Mouse (Mus musculus) forebrain, embryonic 14.5 days (tissue): ENCODE data around the gene Zfp213. TPM values are rescaled to one million over a fixed set of nuclear protein-coding genes. Genes with fewer than 3 reads are reported as not detected.

ENCODE experiments used
- ATAC-seq: fragments of 200-750 bp; cut with Nextera tagmentation; 2 replicates; pipeline ENCODE4 v1.8.0; 2017; ENCODE audit warnings: mild to moderate bottlenecking, moderate library complexity
- DNase-seq: peaks from one replicate; pipeline ENCODE4 v3.0.0-alpha.2; 2015; ENCODE audit warnings: low spot score
- H3K27ac ChIP-seq: fragments of 300-500 bp; sonication (generic); 2 replicates; pipeline ENCODE4 v1.5.1; 2014; ENCODE audit warnings: low read depth, mild to moderate bottlenecking, control low read depth, low read length, moderate library complexity
- H3K27me3 ChIP-seq: fragments of 300-500 bp; sonication (generic); replicated peaks from 2 replicates; pipeline ENCODE4 v1.6.1; 2014; ENCODE audit warnings: low read length, control low read depth, mixed read lengths; ENCODE audit not compliant: control insufficient read depth, insufficient read depth
- H3K36me3 ChIP-seq: fragments of 300-500 bp; sonication (generic); 2 replicates; pipeline ENCODE4 v1.6.1; 2014; ENCODE audit warnings: low read length, control low read depth; ENCODE audit not compliant: control insufficient read depth, insufficient read depth
- H3K4me1 ChIP-seq: fragments of 300-500 bp; sonication (generic); 2 replicates; pipeline ENCODE4 v1.6.1; 2014; ENCODE audit warnings: antibody characterized with exemption, low read length, control low read depth; ENCODE audit not compliant: control insufficient read depth, insufficient read depth
- H3K4me2 ChIP-seq: fragments of 300-500 bp; sonication (generic); 2 replicates; pipeline ENCODE4 v1.6.1; 2014; ENCODE audit warnings: mild to moderate bottlenecking, control low read depth, low read length
- H3K4me3 ChIP-seq: fragments of 300-500 bp; sonication (generic); 2 replicates; pipeline ENCODE4 v1.5.1; 2014; ENCODE audit warnings: low read depth, low read length, control low read depth
- H3K9ac ChIP-seq: fragments of 300-500 bp; sonication (generic); 2 replicates; pipeline ENCODE4 v1.6.1; 2014; ENCODE audit warnings: mild to moderate bottlenecking, low read length, control low read depth, moderate library complexity
- H3K9me3 ChIP-seq: fragments of 300-500 bp; sonication (generic); replicated peaks from 2 replicates; pipeline ENCODE4 v1.6.1; 2016; ENCODE audit warnings: low read length, control low read depth, mixed read lengths; ENCODE audit not compliant: control insufficient read depth
- WGBS: fragments of 180-500 bp; shearing (Covaris S2); extraction: QIAGEN DNeasy Blood & Tissue Kit; methylation state at CpG from one replicate; pipeline ENCODE4 v1.1.7; 2014; 5-methylcytosine and 5-hydroxymethylcytosine counted together
- polyA plus RNA-seq: library from polyadenylated mRNA; unstranded; fragments of >200 nt; fragmentation: Nextera tagmentation; extraction: Ambion mirVana; gene quantifications from 2 replicates; pipeline ENCODE4 v1.2.1, GENCODE M21; 2014

The Zfp213 gene
- polyA plus RNA-seq, 1 experiment from 2014 or later: 20.9 TPM

- ATAC-seq: no peak
- 82% methylated on average over 4 of the region's 4 CpGs for WGBS
Observed at GRCm38 (mm10) chr17:23543983-23544382, 20.1 kb downstream of the Zfp213 start.

DNA sequence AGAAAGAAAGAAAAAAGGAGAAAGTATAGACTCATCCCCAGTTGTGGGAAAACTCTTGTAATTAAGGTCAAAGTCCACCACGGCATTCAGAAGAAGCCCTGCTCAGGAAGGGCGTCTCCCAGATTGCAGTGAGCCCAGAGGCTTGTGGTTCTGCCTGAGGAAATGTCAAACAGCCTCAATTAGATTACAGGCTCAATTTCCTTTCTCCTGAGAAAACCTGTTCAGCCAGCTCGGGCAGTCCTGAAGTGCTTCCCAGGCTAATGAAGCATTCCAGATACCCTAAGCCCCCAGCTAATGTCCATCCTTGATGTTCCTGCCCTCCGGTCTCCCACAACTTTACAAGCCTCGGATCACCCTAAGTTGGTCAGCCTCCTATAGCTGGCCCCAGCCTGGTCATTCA, 20.7 kb downstream of the Zfp213 start:
- Histone ChIP-seq H3K36me3 (no peaks in the 10 kb centered on the region), H3K4me2 (no peak overlapping the region), H3K4me3 (no peak overlapping the region), H3K27ac (no peak overlapping the region), H3K9ac (no peak overlapping the region), H3K4me1 (no peaks in the 10 kb centered on the region), H3K27me3 (peaks cover 13% of the 10 kb centered on the region), H3K9me3 (no peaks in the 10 kb centered on the region)
- no peak for DNase-seq
- WGBS: 53% methylated on average over 5 of the region's 5 CpGs
- ATAC-seq: no peak

More at GRCm38 (mm10) chr17:23543983-23544382, 20.1 kb downstream of the Zfp213 start:
- H3K4me2 ChIP-seq: no peak overlapping the region
- H3K9me3 ChIP-seq: no peaks in the 10 kb centered on the region
- H3K27me3 ChIP-seq: peaks cover 7% of the 10 kb centered on the region; the same call in 1 of the 2 replicates
- DNase-seq: no peak
- H3K9ac ChIP-seq: no peak overlapping the region
- H3K4me3 ChIP-seq: no peak overlapping the region
- no peaks in the 10 kb centered on the region for H3K4me1 ChIP-seq
- no peak overlapping the region for H3K27ac ChIP-seq
- no peaks in the 10 kb centered on the region for H3K36me3 ChIP-seq

DNA sequence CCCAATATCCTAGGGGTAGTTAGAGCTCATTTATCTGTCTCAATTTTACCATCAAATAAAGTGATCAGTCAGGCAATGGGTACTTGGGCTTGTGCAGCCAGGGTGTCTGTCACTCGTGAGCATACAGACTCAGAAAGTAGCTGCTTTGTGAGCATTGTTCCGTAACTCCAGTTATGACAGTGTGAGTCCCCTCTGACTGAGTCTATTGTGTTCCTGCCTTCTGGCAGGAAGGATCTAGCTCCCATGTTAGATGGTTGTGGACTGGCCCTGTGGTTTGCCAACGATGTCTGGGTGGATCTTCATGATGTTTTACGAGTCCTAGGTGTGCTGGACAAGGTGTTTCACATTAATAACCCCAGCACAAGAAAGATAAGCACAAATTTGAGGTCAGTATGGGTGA, 21.2 kb downstream of the Zfp213 start:
- no peaks in the 10 kb centered on the region for H3K9me3 ChIP-seq
- H3K36me3 ChIP-seq: no peaks in the 10 kb centered on the region
- H3K4me2 ChIP-seq: no peak overlapping the region; the same call in 1 of the 2 replicates
- H3K4me1 ChIP-seq: no peaks in the 10 kb centered on the region; the same call in 1 of the 2 replicates
- H3K27ac ChIP-seq: no peak overlapping the region
- H3K9ac ChIP-seq: no peak overlapping the region
- DNase-seq (no peak), ATAC-seq (no peak)
- WGBS: 46% methylated on average over 4 of the region's 4 CpGs
- H3K4me3 ChIP-seq: no peak overlapping the region
- peaks cover 18% of the 10 kb centered on the region for H3K27me3 ChIP-seq

DNA sequence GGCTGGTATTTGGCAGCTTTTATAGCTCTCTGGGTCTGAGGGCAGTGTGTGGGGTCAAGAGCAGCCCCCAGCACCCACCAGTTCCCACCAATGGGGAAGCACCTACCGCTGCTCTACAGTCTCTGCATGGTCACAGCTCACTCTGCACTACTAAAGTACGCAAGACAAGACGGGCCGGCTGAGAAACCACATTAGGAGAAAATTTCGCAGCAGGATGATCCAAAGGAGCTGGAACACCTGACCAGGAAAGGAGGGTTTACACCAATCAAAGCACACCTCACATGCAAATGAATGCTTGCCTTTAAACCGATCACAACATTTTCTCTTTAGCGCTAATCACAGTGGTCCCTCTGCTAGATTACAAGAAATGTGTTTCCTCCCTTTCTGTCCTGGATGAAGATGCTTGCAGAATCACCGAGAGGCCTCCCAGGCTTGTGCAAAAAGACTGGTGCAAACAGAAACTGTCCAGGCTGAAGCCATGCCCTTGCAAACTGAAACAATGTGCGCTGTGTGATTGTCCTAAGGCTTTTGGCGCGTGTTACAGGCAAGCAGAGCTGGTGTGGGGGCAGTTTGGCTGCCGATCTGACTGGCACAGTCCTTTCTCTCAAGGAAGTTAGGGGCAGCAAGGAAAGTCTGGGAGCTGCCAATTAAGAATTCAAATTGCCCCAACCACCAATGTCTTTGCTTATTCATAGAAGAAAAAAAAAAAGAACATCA, 21.9 kb downstream of the Zfp213 start:
- DNase-seq (no peak), ATAC-seq (no peak)
- Histone ChIP-seq H3K27me3 (peaks cover 24% of the 10 kb centered on the region), H3K36me3 (no peaks in the 10 kb centered on the region), H3K4me3 (peak overlapping the region; percentile 13; the same call in 1 of the 2 replicates), H3K27ac (no peak overlapping the region), H3K4me2 (peak overlapping the region; percentile 38), H3K9ac (peak overlapping the region; percentile 21; the same call in 1 of the 2 replicates), H3K4me1 (no peaks in the 10 kb centered on the region; the same call in 1 of the 2 replicates), H3K9me3 (no peaks in the 10 kb centered on the region)
- 14% methylated on average over 12 of the region's 12 CpGs for WGBS

DNA sequence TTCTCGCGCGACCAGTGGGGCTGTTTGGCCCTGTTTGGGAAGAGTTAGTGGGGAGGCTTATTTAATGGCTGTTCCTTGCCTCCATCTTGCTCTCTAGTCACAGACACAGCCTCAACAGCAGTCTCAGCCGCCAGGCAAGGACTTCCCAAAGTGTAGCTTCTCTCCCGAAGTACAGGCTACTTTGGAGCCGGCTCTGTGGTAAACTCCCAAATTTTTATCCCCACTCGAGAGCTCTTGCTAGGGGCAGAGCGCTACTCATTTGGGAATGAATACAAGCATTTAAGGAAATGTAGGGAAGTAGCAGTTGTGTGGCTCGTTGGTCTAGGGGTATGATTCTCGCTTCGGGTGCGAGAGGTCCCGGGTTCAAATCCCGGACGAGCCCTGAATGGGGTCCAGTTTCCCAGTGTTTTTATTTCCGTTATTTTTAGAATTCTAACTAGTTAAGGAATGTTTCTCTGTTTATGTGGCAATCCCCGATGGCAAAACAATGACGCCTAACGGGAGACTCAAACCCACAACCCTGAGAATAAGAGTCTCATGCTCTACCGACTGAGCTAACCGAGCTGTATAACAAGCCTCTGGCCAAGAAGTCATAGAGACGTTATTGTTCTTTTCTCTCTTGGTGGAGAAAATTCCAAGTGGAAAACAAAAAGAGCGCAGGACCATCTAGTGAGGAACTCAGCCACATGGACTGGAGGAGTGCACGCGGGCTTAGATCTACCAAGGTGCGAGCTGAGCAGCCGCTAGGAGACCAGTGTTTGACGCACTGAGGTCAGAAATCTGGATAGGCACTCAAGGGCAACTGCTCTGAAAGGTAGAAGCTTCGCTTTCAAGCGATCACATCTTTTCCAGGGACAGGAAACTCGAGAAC, 23.2 kb downstream of the Zfp213 start:
- H3K27ac ChIP-seq: no peak overlapping the region
- H3K4me3 ChIP-seq: 0 out of 2 replicates have a peak overlapping the region, but pooled peaks have one; percentile 11
- DNase-seq (no peak), ATAC-seq (no peak; the same call in 1 of the 2 replicates)
- H3K9me3 ChIP-seq: no peaks in the 10 kb centered on the region
- 10% methylated on average over 31 of the region's 31 CpGs for WGBS
- no peaks in the 10 kb centered on the region for H3K36me3 ChIP-seq
- H3K4me2 ChIP-seq: no peak overlapping the region
- no peaks in the 10 kb centered on the region; the same call in 1 of the 2 replicates for H3K4me1 ChIP-seq
- peaks cover 27% of the 10 kb centered on the region for H3K27me3 ChIP-seq
- H3K9ac ChIP-seq: no peak overlapping the region

- peaks cover 27% of the 10 kb centered on the region for H3K27me3 ChIP-seq
Observed at GRCm38 (mm10) chr17:23540106-23540505, 23.9 kb downstream of the Zfp213 start.

DNA sequence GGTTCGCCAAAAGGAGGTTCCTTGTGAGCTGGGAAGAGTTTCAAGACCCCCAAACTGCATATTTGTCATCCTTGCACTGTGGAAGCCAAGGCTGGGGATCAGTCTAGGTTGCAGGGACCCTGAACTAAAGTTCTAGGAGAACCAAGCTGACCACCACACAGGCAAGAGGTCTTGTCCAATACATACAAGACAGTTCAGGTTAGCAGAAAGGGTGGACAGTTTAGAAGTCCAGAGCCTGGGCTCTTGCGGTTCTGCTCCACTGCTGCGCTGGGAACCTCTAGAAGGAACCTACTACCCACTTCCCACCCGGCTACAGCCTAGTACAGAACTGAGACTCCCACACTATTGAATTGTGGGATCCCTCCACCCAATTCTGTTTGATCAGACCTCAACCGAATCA, 24.4 kb downstream of the Zfp213 start:
- no peak for ATAC-seq
- Histone ChIP-seq H3K4me1 (no peaks in the 10 kb centered on the region; the same call in 1 of the 2 replicates), H3K9ac (no peak overlapping the region), H3K27me3 (peaks cover 31% of the 10 kb centered on the region), H3K27ac (no peak overlapping the region), H3K9me3 (no peaks in the 10 kb centered on the region), H3K36me3 (no peaks in the 10 kb centered on the region), H3K4me3 (no peak overlapping the region), H3K4me2 (no peak overlapping the region)
- no peak for DNase-seq
- WGBS: 86% methylated on average over 5 of the region's 5 CpGs

More at GRCm38 (mm10) chr17:23540106-23540505, 23.9 kb downstream of the Zfp213 start:
- WGBS: 41% methylated on average over 3 of the region's 3 CpGs
- Histone ChIP-seq H3K27ac (no peak overlapping the region), H3K36me3 (no peaks in the 10 kb centered on the region), H3K4me2 (no peak overlapping the region), H3K4me3 (no peak overlapping the region), H3K9me3 (no peaks in the 10 kb centered on the region), H3K4me1 (no peaks in the 10 kb centered on the region; the same call in 1 of the 2 replicates), H3K9ac (no peak overlapping the region)
- ATAC-seq: no peak
- DNase-seq: no peak

GRCm38 (mm10) chr17:23538299-23539015, 25.6 kb downstream of the Zfp213 start:
- Histone ChIP-seq H3K27ac (no peak overlapping the region), H3K9ac (peak overlapping the region; percentile 18; the same call in 1 of the 2 replicates)

More at GRCm38 (mm10) chr17:23538299-23539015, 25.6 kb downstream of the Zfp213 start:
- Histone ChIP-seq H3K4me3 (peak overlapping the region; percentile 20), H3K36me3 (no peaks in the 10 kb centered on the region), H3K27me3 (peaks cover 36% of the 10 kb centered on the region), H3K4me1 (no peaks in the 10 kb centered on the region; the same call in 1 of the 2 replicates), H3K4me2 (peak overlapping the region; percentile 40), H3K9me3 (no peaks in the 10 kb centered on the region)
- WGBS: 9% methylated on average over 21 of the region's 21 CpGs
- no peak for DNase-seq
- no peak for ATAC-seq
